Mouse (Mus musculus) spleen, adult 10 weeks (tissue): Measurements from ENCODE around the gene Emilin2. TPM values are rescaled to one million over a fixed set of nuclear protein-coding genes. Genes with fewer than 3 reads are reported as not detected.

Experiments used
- polyA plus RNA-seq: library from polyadenylated mRNA; stranded (reverse); fragments of 350-450 nt; fragmentation: Illumina TruSeq; extraction: RNeasy Lipid Tissue Mini Kit (QIAGEN cat#74804); gene quantifications from one replicate; pipeline ENCODE4 v1.2.3, GENCODE M21; 2015; ENCODE audit warnings: low replicate concordance; ENCODE audit not compliant: insufficient read depth

Emilin2 gene
- polyA plus RNA-seq, result 14.5 TPM

DNA sequence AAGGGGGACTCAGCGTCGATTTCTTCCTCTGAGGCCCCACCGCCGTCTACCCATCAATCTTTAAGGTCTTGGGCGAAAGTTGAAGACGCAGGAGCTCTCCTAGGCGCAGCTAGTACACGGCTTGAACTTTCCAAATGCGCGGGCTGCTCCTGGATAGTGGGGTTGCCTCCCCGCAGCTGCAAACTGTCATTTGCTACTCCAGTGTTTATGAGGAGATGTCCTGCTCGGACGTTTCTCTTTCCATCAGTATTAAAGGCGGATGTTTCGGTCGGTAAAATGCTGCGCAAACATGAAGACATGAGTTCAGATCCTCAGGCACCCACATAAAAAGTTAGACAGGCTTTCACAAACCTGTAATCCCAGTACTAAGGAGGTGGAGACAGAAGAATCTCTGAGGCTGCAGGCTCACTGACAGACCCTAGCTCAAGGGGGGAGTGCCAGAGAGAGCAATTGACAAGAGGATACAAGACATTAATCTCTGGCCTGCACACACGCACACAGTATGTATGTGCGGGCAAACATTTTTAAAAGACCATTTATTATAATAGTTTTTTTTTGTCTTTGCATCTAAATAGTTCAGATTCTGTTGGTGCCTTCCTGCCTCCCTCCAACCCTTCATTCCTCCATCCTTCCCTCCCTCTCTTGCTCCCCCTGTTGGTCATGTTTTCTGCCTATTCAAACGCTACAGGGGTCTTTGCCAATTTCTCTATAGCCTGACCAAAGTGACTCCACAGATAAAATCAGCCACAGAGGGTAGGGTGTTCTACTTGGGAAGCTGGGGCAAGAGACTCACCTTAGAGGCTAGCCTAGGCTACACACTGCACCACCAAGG is at the start of gene Emilin2:
Gene Emilin2, minus strand, starts transcription at position 639 of the 832 bp plus-strand sequence.

Other genes with a start within 250 kb of the Emilin2 start
- gene Lpin2, start 129.4 kb downstream of the Emilin2 start, polyA plus RNA-seq, result 51.3 TPM
- gene Gm4707, start 147.9 kb upstream of the Emilin2 start, polyA plus RNA-seq, result 1.1 TPM
- 157 TPM for gene Smchd1, start 163.4 kb upstream of the Emilin2 start, polyA plus RNA-seq
- gene Ndc80, start 214.9 kb upstream of the Emilin2 start, polyA plus RNA-seq, result 16.4 TPM
- gene Spdya, start 240.1 kb upstream of the Emilin2 start, polyA plus RNA-seq, result 0.19 TPM